Mouse (Mus musculus): ENCODE measurements around the gene Vmn1r188. TPM values are rescaled to one million over a fixed set of nuclear protein-coding genes. Genes with fewer than 3 reads are reported as not detected.

Gene Vmn1r188
- polyA plus RNA-seq (2014; fragmentation: Illumina TruSeq; extraction: RNeasy Lipid Tissue Mini Kit (QIAGEN cat#74804); ENCODE audit: low read depth, low replicate concordance), result not detected

GRCm38 (mm10) chr13:22084140-22084539 is at the start of gene Vmn1r188:
Vmn1r188 (plus strand) TSS chr13:22084440.

GRCm38 (mm10) chr13:22035267-22036148 is 48.7 kb upstream of the Vmn1r188 start, which contains the start of the genes Hist1h2ah and Hist1h2bk:
Hist1h2ah (minus strand) TSS chr13:22035568.
Hist1h2bk (plus strand) TSS chr13:22035870.

GRCm38 (mm10) chr13:22041142-22041536 is 43.1 kb upstream of the Vmn1r188 start, which contains the start of gene Hist1h4i:
Hist1h4i (minus strand) TSS chr13:22041362.

GRCm38 (mm10) chr13:22042568-22043502 is 41.4 kb upstream of the Vmn1r188 start, which contains the start of the genes Hist1h2ag and Hist1h2bj:
Hist1h2ag (minus strand) TSS chr13:22042944.
Hist1h2bj (plus strand) TSS chr13:22043214.

GRCm38 (mm10) chr13:22105724-22106123 is 21.5 kb downstream of the Vmn1r188 start, which contains the start of gene Vmn1r189:
Vmn1r189 (minus strand) TSS chr13:22105824.

Other genes with a start within 250 kb of the Vmn1r188 start
- 2.7 TPM for gene Zfp184, start 139.3 kb upstream of the Vmn1r188 start, polyA plus RNA-seq (2014; fragmentation: Illumina TruSeq; extraction: RNeasy Lipid Tissue Mini Kit (QIAGEN cat#74804); ENCODE audit: low read depth, low replicate concordance)
- not detected for gene Pom121l2, start 103.2 kb upstream of the Vmn1r188 start, polyA plus RNA-seq (2014; fragmentation: Illumina TruSeq; extraction: RNeasy Lipid Tissue Mini Kit (QIAGEN cat#74804); ENCODE audit: low read depth, low replicate concordance)
- gene Prss16, start 74.7 kb upstream of the Vmn1r188 start, polyA plus RNA-seq (2014; fragmentation: Illumina TruSeq; extraction: RNeasy Lipid Tissue Mini Kit (QIAGEN cat#74804); ENCODE audit: low read depth, low replicate concordance), result not detected
- not detected for gene Hist1h2ah, start 48.9 kb upstream of the Vmn1r188 start, polyA plus RNA-seq (2014; fragmentation: Illumina TruSeq; extraction: RNeasy Lipid Tissue Mini Kit (QIAGEN cat#74804); ENCODE audit: low read depth, low replicate concordance)
- not detected for gene Hist1h2bk, start 48.6 kb upstream of the Vmn1r188 start, polyA plus RNA-seq (2014; fragmentation: Illumina TruSeq; extraction: RNeasy Lipid Tissue Mini Kit (QIAGEN cat#74804); ENCODE audit: low read depth, low replicate concordance)
- 3.4 TPM for gene Hist1h4i, start 43.1 kb upstream of the Vmn1r188 start, polyA plus RNA-seq (2014; fragmentation: Illumina TruSeq; extraction: RNeasy Lipid Tissue Mini Kit (QIAGEN cat#74804); ENCODE audit: low read depth, low replicate concordance)
- gene Hist1h2ag, start 41.5 kb upstream of the Vmn1r188 start, polyA plus RNA-seq (2014; fragmentation: Illumina TruSeq; extraction: RNeasy Lipid Tissue Mini Kit (QIAGEN cat#74804); ENCODE audit: low read depth, low replicate concordance), result not detected
- not detected for gene Hist1h2bj, start 41.2 kb upstream of the Vmn1r188 start, polyA plus RNA-seq (2014; fragmentation: Illumina TruSeq; extraction: RNeasy Lipid Tissue Mini Kit (QIAGEN cat#74804); ENCODE audit: low read depth, low replicate concordance)
- not detected for gene Vmn1r189, start 21.4 kb downstream of the Vmn1r188 start, polyA plus RNA-seq (2014; fragmentation: Illumina TruSeq; extraction: RNeasy Lipid Tissue Mini Kit (QIAGEN cat#74804); ENCODE audit: low read depth, low replicate concordance)
- gene Vmn1r191, start 99.5 kb downstream of the Vmn1r188 start, polyA plus RNA-seq (2014; fragmentation: Illumina TruSeq; extraction: RNeasy Lipid Tissue Mini Kit (QIAGEN cat#74804); ENCODE audit: low read depth, low replicate concordance), result not detected
- gene Vmn1r192, start 106.7 kb downstream of the Vmn1r188 start, polyA plus RNA-seq (2014; fragmentation: Illumina TruSeq; extraction: RNeasy Lipid Tissue Mini Kit (QIAGEN cat#74804); ENCODE audit: low read depth, low replicate concordance), result not detected
- gene Vmn1r193, start 138.7 kb downstream of the Vmn1r188 start, polyA plus RNA-seq (2014; fragmentation: Illumina TruSeq; extraction: RNeasy Lipid Tissue Mini Kit (QIAGEN cat#74804); ENCODE audit: low read depth, low replicate concordance), result not detected
- gene Vmn1r194, start 159.8 kb downstream of the Vmn1r188 start, polyA plus RNA-seq (2014; fragmentation: Illumina TruSeq; extraction: RNeasy Lipid Tissue Mini Kit (QIAGEN cat#74804); ENCODE audit: low read depth, low replicate concordance), result not detected
- gene Vmn1r195, start 186.1 kb downstream of the Vmn1r188 start, polyA plus RNA-seq (2014; fragmentation: Illumina TruSeq; extraction: RNeasy Lipid Tissue Mini Kit (QIAGEN cat#74804); ENCODE audit: low read depth, low replicate concordance), result not detected
- gene Vmn1r196, start 205.5 kb downstream of the Vmn1r188 start, polyA plus RNA-seq (2014; fragmentation: Illumina TruSeq; extraction: RNeasy Lipid Tissue Mini Kit (QIAGEN cat#74804); ENCODE audit: low read depth, low replicate concordance), result not detected
- gene Vmn1r197, start 240.1 kb downstream of the Vmn1r188 start, polyA plus RNA-seq (2014; fragmentation: Illumina TruSeq; extraction: RNeasy Lipid Tissue Mini Kit (QIAGEN cat#74804); ENCODE audit: low read depth, low replicate concordance), result not detected